Mouse (Mus musculus): ENCODE results near the gene Plekha5.
"Not testable (repeated sequence)": the region's sequence is repeated elsewhere in the genome, so short reads cannot be mapped to it uniquely, and the experiment has no call there.

Plekha5 gene

DNA sequence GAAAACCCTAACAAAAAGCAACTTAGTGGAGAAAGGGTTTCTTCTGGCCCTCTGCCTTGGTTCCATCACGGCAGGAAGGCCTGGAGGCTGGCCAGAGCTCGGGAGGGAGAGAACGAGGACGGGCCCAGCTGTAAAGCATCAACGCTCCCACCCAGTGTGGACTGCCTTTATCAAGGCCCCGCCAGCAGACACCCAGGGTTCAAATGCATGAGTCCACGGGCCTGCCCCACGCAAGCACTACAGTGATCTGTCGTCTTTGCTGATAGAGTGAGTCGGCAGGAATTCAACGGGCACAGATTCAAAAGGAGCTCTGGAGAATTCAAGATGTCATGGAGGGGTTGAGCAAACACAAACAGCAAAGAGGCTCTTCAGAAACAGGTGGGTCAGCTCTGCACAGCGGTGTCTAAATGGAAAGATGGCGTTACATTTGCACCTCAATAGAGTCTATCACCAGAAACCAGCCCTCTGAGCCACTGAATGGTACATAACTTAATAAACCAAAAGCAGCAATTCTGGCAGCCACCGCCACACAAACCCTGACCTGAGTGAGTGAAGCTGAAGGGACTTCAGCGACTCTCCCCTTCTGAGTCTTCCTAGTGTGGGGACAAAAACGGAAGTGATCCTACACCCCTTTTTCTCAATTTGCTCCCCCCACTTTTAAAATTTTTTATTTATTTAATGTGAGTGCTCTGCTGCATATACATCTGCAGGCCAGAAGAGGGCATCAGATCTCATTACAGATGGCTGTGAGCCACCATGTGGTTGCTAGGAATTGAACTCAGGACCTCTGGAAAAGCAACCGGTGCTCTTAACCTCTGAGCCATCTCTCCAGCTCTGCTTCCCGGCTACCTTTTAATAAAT, 153.3 kb downstream of the Plekha5 start:
- no peak for DNase-seq (ENCODE audit: low spot score in 2 of 2)

DNA sequence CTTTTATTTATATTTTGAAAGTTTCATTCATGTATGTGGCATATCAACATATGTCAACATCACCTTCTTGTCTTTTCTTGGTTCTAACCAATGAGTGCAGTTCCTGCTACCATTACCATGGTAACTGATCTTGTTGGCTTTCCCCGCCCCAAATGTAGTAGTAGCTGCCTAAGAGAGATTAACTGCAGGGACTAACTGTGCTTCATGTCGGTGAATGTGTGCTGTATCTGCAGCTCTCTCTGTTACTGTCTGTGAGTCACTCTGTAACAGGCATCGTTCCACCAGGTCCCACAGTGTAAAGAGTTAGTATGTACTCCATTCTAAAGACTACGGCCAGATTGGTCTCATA, 153.9 kb downstream of the Plekha5 start:
- DNase-seq (ENCODE audit: low spot score in 2 of 2), result no peak

DNA sequence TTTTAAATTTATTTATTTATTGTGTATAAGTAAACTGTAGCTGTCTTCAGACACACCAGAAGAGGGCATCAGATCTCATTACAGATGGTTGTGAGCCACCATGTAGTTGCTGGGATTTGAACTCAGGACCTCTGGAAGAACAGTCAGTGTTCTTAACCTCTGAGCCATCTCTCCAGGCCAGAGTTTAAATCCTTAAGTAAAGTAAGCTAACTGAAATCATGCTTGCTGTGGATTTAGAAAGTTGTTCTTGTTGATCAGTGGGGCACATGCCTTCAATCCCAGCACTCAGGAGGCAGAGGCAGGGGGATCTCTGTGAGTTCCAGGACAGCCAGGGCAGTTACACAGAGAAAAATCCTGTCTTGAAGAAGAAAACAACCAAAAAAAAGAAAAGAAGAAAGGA, 155.1 kb downstream of the Plekha5 start:
- not testable (repeated sequence) for DNase-seq (ENCODE audit: low spot score in 2 of 2)

DNA sequence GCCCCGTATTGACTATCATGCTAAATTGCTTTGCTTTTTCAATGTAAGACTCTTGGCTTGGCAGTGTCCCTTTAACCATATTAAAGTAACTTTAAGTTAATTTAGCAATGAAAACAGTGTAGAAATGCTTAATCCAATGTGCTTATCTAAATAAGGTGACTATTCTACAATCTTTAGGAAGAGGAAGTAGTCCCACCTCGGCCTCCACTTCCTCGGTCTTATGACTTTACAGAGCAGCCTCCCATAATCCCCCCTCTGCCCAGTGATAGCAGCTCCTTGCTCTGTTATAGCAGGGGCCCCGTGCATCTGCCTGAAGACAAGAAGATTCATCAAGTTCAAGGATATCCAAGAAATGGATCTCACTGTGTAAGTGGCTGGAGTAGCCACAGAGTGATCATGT, 156.3 kb downstream of the Plekha5 start:
- no peak for DNase-seq (ENCODE audit: low spot score in 2 of 2)

DNA sequence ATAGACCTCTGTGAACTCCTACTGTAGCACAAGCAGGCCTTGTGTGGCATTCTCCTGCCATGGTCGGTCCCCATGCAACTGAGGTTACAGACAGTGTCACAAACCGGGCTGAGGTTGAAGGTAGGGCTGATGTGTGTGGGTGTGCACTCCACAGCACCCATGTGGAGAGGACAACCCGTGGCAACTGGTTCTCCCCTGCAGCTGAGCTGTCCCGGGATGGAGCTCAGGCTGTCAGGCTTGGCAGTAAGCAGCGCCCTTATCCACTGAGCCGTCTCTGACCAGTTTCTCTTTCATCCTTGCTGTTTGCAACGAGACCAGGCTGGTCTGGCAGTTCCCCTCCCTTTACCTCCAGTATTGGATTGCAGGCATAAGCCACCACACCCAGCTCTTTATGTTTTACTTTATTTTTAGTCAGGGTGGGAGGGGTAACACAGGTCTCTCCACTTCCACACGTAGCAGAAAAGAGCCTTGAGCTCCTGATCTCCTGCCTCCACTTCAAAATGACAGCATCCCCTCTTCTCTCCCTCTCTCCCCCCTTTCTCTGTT, 162.9 kb downstream of the Plekha5 start:
- no peak for DNase-seq (ENCODE audit: low spot score in 2 of 2)

DNA sequence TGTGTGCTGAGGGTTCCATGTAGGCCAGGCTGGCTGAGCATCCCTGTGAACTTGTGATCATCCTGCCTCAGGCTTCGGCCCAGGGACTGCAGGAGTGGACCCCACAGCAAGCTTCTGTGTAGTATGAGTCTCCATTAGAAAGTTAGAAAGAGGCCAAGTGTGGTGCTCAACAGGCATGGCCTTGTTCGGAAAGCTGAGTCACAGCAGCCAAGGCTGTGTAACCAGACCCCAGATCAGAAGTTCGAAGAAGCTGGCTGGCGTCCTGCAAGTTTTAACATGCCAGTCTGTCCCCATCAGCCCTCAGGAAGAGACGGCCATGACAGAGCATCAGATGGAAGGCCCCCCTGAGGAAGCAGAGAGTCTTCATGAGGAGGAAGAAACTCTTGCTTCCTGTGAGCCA, 167.5 kb downstream of the Plekha5 start:
- DNase-seq (ENCODE audit: low spot score in 2 of 2), result no peak

DNA sequence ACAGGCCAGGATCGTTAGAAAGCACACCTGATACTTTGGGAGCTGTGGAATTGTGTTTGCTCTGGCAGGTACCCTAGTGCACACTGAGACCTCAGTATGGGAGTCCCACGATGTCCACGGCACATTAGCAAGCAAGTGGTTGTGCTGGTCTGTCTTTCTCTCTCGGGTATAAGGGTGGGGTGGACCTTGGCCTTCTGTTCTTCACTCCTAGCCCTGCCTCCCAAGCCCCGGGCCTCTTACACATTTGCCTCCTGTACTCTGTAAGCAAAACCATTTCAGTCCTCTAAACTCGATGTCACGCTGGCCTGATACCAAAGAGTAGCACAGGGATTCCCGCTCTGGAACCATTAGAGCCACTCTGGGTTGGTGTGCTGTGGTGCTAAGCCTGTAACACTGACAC, 168.9 kb downstream of the Plekha5 start:
- DNase-seq (ENCODE audit: low spot score in 2 of 2), result no peak

DNA sequence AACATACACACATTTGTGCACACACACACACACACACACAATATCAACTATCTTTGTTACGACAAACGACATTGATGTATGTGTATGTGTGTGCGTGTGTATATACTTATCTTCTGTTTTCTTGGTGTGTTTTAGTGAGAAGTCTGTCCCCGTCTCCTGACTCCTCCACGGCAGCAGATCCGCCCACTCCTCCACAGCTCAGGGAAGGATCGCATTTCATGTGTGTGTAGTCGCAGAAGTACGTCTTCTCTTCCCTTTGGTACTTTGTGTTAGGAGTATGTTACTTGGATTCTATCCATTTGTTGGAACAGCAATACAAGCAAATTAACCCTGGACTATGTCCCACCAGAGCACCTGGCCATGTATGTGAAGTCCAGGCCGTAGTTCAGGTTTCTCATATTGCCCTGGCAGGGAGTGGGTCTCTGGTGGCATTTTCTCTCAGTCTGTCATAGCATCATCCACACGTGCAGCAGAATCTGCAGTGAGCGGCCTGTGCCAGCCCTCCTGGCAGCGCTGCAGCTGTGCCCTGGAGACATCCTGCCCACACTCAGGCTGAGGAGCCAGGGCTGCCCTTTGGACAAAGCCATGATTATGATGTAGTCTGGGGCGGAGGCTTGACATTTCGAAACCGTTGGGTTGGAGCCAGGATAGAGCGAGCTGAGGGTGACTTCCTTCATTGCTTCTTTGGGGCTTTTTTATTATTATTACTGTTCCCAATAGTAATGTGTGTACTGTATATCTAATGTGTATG, 169.7 kb downstream of the Plekha5 start:
- DNase-seq (ENCODE audit: low spot score in 2 of 2), result peak; percentile 45 to 67

DNA sequence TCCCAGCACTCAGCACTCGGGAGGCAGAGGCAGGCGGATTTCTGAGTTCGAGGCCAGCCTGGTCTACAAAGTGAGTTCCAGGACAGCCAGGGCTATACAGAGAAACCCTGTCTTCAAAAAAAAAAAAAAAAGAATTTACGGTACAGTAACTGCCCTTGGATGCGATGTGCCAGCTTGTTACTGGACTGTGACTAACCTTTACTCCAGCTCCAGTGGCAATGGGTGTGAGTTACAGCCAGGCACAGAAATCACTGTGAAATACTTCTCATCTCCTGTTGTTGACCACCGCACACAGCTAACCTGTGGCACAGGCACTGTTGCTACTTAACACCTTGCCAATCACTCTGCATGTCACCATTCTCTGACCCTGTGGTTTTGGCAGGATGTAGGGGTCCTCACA, 171.7 kb downstream of the Plekha5 start:
- not testable (repeated sequence) for DNase-seq (ENCODE audit: low spot score in 2 of 2)

DNA sequence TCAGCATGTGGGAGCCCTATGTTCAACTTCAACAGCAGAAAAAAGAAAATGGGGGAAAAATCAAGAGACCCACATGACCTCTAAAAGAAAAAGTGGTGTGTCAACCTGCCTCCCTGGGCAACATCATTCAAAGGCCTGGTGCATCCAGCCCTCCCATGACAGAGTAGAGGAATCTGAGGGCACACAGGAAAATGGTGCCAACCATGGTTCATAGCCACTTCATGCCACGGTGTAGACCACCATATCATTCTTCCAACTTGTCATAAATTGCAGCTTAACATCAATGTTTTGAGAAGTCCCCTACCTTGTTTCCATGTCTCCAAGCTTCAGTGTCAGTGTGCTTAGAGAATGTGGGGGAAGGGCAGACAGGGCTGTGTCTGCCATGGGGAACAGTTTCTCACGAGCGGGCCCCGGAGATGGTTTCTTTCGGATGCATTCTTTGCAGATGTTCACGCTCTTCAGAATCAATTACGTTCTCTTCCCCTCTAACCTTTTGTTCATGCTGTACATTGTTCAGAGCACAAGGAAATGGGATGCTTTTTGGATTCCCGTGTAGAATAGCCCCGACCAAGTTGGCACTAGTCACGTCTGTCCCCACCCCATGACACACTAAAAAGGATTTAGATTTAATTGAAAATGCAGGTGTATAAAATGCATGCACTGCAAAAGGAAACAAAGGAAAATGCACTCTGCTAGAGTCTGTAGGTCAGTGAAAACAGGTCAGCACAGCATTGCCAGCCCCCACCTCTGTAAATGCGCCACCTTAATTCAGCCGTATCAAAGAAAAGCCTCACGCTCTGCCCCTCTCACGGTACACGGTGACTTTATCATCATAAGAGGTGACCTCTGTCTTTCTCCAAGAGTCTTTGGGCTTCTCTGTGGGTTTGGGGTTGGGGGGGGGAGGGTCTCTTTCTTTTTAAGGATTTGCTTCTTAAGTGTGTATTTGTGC, 173.8 kb downstream of the Plekha5 start:
- DNase-seq (ENCODE audit: low spot score in 2 of 2), result no peak

DNA sequence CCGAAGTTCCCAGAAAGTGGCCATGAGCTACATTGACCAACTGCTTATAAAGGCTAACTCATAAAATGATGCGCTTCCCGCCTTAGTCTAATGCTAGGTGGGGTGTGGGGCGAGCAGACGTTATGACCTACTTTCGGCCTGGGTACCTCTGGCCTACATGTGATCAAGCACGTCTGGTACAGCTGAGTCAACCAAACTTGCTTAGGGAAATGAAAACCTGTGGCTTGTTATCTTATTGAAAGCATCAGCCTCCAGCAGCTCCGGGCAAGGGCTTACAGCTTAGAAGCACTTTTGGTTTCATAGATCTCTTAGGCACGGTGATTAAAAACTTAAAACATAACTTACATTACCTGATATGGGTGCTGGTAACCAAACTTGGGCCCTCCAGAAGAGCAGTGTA, 174.7 kb downstream of the Plekha5 start:
- DNase-seq (ENCODE audit: low spot score in 2 of 2), result no peak

DNA sequence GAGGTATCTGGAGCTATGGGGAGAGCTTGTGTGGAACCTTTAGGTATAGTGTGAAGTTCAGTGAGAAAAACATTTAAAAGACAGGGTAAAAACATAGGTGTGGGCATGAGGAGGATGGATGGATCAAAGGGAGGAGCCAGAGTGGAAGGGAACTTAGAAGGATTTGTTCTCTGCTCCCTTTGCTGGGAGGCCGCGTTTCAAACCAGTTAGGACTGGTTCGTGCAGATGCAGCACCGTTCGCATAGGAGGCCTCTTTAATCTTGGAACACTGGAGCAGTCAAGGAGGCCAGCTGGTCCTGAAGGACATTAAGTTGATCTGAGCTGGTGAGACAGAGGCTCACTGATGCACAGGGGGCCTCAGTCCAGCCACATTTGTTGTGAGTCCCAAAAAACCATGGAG, 175.5 kb downstream of the Plekha5 start:
- no peak for DNase-seq (ENCODE audit: low spot score in 2 of 2)

DNA sequence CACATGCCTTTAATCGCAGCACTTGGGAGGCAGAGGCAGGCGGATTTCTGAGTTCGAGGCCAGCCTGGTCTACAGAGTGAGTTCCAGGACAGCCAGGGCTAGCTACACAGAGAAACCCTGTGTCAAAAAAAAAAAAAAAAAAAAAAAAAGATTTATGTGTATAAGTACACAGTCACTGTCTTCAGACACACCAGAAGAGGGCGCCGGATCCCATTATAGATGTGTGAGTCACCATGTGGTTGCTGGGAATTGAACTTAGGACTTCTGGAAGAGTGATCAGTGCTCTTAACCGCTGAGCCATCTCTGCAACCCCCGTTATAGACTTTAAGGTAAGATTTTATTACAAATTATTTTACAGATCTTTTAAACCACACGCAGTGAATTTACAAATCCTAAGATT, 176.8 kb downstream of the Plekha5 start:
- not testable (repeated sequence) for DNase-seq (ENCODE audit: low spot score in 2 of 2)

DNA sequence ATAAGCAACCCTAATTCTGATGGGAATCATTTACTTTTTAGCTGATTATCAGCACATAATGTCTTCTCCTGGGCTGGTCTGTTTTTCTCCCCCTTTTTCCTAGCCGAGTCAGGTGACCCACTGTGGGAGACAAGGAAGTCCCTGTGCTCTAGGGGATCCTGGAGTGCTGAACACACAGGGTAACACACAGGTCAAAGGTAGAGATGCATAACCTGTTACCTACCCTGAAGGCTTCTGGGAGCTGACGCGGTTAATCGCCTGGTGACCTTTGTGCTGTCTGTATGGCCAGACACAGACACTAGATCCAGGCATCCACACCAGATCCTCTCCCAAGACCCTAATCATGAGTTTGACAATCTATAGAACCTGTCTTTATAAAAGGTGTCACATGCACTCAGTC, 177.3 kb downstream of the Plekha5 start:
- no peak for DNase-seq (ENCODE audit: low spot score in 2 of 2)

DNA sequence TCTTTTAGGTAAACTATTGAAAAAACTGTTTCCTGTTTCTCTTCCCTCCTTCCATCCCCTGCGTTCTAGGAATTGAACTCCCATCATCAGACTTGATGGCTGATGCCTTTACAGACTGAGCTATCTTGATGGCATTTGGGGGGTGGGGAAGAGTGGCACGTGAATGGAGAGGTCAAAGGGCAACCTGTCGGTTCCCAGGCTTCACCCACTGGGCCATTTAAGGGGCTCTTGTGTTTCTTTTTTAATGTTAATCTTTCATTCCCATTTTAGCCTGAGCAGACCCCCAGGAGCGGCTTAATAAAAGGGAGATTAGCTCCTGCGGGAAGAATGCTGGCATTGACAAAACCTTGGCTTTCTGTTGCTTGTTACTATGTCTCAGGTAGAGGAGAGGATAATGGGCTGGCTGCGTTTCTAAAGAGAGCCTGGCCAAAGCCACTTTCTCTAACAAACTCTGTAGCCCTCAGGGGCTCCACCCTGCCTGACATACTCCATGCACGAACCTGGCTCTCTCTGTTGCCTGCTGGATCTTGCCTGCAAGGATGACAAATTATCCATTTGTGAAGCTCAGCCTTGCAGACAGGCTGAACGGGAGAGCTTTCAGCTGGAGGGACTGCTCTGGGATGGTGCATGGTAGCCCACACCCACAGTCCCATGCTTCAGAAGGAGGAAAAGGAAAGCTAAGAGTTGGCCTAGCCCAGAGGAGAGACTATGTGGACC, 179.5 kb downstream of the Plekha5 start:
- no peak for DNase-seq (ENCODE audit: low spot score in 2 of 2)

DNA sequence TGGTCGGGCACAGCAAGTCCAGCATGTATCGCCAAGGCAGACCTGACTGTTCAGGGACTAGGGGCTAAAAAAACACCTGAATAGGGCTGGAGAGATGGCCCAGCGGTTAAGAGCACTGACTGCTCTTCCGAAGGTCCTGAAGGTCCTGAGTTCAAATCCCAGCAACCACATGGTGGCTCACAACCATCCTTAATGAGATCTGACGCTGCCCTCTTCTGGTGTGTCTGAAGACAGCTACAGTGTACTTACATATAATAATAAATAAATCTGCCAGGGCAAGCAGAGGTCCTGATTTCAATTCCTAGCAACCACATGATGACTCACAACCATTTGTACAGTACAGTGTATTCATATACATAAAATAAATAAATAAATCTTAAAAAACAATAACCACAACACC, 181.3 kb downstream of the Plekha5 start:
- DNase-seq (ENCODE audit: low spot score in 2 of 2), result not testable (repeated sequence)

DNA sequence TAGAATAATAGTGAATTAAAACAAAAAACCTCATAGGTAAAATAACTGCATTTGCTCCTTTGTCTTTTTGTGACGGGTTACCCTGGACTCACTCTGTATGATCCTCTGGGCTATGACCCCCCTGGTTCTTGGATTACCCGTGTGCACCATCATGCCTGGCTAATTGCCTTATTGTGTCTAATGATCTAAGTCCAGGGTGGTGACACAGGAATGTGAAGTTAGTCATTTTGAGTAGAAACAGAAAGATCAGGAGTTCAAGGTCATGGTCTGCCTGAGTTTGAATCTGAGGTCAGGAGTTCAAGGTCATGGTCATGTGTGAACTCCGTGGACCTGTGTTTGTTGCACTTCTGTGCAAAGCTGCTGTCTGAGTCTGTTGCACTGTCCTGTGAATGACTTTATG, 181.9 kb downstream of the Plekha5 start:
- DNase-seq (ENCODE audit: low spot score in 2 of 2), result no peak

DNA sequence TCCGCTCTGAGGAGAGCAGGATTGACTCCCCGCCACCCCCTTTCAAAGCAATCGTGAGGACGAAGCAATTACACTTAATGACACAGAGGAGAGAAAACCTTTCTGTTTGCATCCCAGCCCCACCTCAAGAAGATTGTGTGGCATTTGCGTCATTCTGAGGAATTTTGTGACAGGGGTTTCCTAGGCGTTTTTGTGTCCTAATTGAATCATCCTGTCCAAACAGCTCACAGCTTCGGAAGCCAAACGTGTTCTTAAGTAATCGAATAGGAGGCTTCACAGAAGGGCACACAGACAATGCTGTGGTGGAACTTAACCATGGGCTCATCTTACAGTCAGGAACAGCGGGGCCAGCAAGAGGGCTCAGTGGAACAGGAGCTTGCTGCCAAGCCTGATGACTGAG, 182.7 kb downstream of the Plekha5 start:
- no peak for DNase-seq (ENCODE audit: low spot score in 2 of 2)

DNA sequence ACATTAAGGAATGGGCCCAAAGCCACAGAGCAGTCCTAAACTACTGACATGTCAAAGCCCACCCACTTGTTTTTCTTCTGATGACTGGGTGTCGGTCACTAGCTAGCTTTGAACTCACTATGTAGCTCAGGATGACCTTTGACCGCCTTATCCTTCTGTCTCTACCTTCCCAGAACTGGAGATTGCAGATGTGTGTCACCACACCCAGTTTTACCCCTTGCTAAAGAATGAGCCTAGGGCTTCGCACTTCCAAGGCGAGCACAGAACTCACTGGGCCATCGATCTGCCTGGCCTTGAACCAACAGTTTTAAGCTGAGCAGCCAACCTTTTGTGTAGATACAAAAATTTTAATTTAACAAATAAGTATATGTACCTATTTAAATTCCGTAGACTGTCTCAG, 184.8 kb downstream of the Plekha5 start:
- no peak for DNase-seq (ENCODE audit: low spot score in 2 of 2)

DNA sequence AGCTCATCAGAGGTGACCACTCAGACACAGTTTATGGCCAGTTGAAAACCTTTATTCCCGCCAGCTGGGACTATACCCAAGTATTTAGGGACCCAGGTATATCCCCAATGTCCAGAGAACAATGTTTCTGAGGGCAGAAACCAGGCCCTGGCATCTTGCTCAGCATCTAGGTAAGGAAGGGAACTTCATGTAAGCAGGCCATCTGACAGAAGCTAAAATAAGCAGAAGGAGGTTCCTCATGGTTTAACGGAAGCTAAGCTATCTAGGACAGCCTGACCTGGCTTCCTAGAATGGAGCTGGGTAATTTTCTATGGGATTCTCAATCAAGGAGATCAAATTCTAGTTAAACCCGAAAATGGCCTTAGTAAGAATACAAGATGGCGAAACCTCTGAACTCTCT, 185.7 kb downstream of the Plekha5 start:
- DNase-seq (ENCODE audit: low spot score in 2 of 2), result no peak

DNA sequence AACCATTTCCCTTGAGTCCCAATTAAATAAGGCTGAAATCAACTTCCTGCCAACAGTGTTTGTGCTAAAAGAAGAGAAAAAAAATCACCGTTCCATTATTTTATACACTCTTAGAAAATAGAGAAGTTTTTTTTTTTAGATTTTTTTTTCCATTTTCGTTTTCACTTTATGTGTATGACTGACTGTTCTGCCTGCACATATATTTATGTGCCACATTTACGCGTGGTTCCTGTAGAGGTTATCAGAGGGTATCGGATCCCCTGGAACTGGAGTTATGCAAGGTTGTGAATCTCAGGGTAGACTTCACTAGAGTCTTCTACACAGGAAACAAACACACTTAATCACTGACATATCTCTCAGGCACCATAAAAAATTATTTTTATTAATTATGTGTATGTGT, 186.3 kb downstream of the Plekha5 start:
- no peak for DNase-seq (ENCODE audit: low spot score in 2 of 2)
